Mouse (Mus musculus) mouse embryonic stem cell (cell line): ENCODE data around the gene Nup35.

ENCODE experiments used
- in situ Hi-C, 2 experiments: fragments of 300-500 bp; cut with MboI; formaldehyde crosslinking; loops; 1 replicate in 1 of 2; 3 replicates in 1 of 2; pipeline ENCODE4 v1.14.3; 2019 to 2020; ENCODE audit warnings: low sequenced_read_pairs in 2 of 2, low pct_unique_long_range_greater_than_20kb in 1 of 2, mixed read lengths in 1 of 2; ENCODE audit not compliant: unreplicated experiment in 1 of 2

The Nup35 gene

GRCm38 (mm10) chr2:80624523-80624922 lies 7.5 kb downstream of the Nup35 start:
- in situ Hi-C loops = no loop called here

DNA sequence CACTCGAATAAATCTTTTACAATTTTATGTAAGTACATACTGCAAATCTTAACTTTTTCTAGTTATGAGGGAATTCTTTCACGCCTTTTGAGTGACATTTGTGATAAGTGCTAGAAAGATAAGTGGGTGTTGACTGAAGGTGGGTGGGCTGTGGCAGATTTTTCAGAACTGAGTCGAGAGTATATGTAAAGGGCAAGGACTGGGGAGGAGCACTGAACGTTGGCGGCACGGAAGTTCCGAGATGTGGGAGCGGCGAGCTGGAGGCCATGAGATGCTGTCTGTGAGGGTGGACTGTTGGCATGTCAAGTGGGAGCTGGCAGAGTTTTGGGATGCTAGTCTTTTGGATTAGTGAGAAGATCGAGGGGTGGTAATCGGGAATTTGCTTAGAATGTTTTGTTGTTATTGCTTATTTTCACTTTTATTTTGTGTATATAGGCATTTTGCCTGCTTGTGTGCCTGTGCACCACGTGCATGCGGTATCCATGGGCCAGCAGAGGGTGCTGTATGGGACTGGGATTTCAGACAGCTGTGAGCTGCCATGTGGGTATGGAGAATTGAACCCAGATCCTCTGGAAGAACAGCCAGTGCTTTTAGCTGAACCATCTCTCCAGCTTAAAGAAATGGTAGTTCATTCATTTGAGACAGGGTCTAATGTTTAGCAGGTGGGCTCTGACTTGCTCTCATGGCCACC lies 15.4 kb downstream of the Nup35 start:
- in situ Hi-C loops = no loop called here

DNA sequence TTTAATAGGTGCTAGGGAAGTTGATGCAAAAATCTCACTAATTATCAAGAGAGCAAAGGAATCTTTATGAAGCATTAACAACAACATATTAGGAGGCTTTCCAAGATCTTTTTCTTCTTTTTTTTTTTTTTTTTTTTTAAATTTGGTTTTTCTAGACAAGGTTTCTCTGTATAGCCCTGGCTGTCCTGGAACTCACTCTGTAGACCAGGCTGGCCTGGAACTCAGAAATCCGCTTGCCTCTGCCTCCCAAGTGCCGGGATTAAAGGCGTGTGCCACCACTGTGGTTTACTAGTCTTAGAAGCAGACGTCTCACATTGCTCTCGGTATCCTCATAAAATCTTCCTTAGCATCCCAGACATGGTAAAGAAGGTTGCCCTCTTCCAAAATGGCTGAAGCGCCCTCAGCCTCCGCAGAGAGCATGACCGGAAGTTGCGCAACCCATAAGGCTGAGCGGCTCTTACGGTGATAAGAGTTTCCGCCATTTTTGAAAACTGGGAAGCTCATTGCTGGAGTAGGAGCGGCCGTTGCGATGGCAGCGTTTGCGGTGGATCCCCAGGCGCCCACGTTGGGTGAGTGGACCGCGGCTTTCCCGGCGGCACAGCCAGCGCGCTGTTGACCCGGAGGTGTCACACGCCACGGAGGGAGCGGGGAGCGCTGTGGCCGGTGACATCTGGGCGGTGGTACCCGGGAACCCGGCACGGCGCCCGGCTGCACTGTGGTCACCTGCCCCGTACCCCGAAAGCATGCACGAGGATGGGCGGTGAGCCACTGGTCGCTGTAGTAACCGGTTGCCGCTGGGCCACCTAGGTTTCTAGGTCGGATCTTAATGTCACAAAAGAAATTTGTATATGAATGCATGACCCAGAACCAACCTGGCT lies 21.6 kb downstream of the Nup35 start:
- in situ Hi-C loops = no loop called here

GRCm38 (mm10) chr2:80639398-80639797 lies 22.4 kb downstream of the Nup35 start:
- in situ Hi-C loops = no loop called here

GRCm38 (mm10) chr2:80639864-80640263 lies 22.8 kb downstream of the Nup35 start:
- in situ Hi-C loops = no loop called here

DNA sequence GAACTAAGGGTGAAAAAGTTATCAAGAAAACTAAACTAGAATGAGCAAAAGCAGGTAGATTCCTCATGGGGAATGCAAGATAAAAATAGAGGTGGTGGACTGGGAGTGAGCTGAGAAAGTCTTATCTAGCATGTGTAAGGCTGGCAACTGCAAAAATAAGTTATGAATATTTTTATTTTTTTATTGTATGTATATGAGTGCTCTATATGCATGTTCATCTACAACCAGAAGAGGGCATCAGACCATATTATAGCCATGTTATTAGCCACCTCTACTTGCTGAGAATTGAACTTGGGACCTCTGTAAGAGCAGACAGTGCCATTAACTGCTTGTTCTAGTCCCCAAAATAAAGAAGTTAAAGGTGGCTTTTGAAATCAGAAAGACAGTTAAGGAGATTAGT lies 44.4 kb downstream of the Nup35 start:
- in situ Hi-C loops = loop anchor here in 1 of 2 experiments (25.0 kb wide), 1 partner anchor 324 kb away; no protein-coding TSS in a partner anchor

DNA sequence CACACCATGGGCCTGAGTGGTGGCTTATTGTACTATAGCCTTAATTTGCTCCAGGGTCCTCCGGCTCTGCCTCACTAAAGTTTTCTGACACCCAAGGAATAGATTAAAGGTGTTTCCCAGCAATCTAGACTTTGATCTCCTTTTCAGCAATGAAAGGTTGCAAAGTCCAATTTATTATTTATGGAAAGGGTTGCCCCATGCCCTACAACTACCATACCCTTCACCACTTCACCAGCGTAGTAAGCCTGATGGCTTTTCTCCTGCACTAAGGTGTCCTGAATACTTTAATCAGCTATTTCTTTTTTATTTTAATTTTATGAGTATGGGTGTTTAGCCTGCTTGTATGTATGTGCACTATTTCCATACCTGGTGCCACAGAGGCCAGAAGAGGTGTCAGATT lies 45.6 kb downstream of the Nup35 start:
- in situ Hi-C loops = loop anchor here in 1 of 2 experiments (25.0 kb wide), 1 partner anchor 325 kb away; no protein-coding TSS in a partner anchor

- in situ Hi-C loops = loop anchor here in 1 of 2 experiments (25.0 kb wide), 1 partner anchor 330 kb away; no protein-coding TSS in a partner anchor
Observed at GRCm38 (mm10) chr2:80667396-80667964, 50.4 kb downstream of the Nup35 start.

GRCm38 (mm10) chr2:80669868-80670666 lies 53.0 kb downstream of the Nup35 start:
- in situ Hi-C loops = loop anchor here in 1 of 2 experiments (25.0 kb wide), 1 partner anchor 333 kb away; no protein-coding TSS in a partner anchor

DNA sequence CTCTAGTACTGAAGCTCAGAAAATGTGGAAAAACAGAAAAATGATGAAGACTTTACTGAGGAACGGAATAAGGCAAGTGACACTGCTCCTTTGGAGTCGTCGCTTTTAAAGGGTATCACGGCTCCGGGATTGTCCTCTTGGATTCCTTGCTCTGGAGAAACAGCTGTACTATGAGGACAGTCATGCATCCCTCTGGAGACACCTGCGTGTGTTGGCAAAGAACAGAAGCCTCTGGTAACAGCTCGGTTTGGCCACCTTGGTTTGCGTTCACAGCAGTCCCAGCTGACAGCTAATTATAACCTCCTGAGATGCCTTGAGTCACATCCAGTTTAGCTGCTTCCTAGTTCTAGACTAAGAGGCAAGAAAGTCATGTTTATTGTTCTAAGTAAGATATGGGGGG lies 61.8 kb downstream of the Nup35 start:
- in situ Hi-C loops = no loop called here

- in situ Hi-C loops = no loop called here
Observed at GRCm38 (mm10) chr2:80683727-80684239, 66.7 kb downstream of the Nup35 start.

- in situ Hi-C loops = no loop called here
Observed at GRCm38 (mm10) chr2:80684396-80685071, 67.5 kb downstream of the Nup35 start.

- in situ Hi-C loops = no loop called here
Observed at GRCm38 (mm10) chr2:80688261-80688660, 71.2 kb downstream of the Nup35 start.

GRCm38 (mm10) chr2:80707429-80707828 lies 90.4 kb downstream of the Nup35 start:
- in situ Hi-C loops = no loop called here
